Mouse (Mus musculus) spleen, postnatal 14 days (tissue): Measurements from ENCODE around the gene Slamf1.
"Not testable (repeated sequence)": the region's sequence is repeated elsewhere in the genome, so short reads cannot be mapped to it uniquely, and the experiment has no call there.

Source experiments
- DNase-seq, 2 experiments: peaks; one replicate each; pipeline ENCODE4 v3.0.0; 2021 to 2022; ENCODE audit warnings: low spot score in 2 of 2

Gene Slamf1

GRCm38 (mm10) chr1:171799648-171800047 is 32.7 kb downstream of the Slamf1 start:
- DNase-seq: no peak

DNA sequence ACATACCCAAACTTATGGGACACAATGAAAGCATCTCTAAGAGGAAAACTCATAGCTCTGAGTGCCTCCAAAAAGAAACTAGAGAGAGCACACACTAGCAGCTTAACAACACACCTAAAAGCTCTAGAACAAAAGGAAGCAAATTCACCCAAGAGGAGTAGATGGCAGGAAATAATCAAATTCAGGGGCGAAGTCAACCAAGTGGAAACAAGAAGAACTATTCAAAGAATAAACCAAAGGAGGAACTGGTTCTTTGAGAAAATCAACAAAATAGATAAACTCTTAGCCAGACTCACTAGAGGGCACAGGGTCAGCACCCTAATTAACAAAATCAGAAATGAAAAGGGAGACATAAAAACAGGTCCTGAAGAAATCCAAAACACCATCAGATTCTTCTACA is 44.1 kb downstream of the Slamf1 start:
- DNase-seq: not testable (repeated sequence)

- DNase-seq: no peak
Observed at GRCm38 (mm10) chr1:171815545-171816439, 48.9 kb downstream of the Slamf1 start.

DNA sequence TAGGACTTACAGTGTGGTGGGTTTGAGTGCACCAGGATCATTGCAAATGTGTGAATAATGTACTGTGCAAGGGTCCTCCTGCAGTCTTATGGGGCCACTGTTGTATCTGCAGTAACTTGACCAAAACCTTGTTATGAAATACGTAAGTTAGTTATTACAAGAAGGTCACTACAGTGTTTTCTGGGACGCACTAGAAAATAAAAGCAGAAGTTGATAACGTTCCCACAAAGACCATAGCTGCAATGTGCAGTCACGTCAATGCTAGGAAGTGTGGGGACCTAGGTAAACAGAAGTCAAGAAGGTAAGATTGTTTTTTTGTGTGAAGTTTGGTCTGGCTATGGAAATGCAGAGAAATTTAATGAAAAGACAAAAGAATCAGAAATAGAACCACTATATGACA is 50.1 kb downstream of the Slamf1 start:
- DNase-seq: no peak

DNA sequence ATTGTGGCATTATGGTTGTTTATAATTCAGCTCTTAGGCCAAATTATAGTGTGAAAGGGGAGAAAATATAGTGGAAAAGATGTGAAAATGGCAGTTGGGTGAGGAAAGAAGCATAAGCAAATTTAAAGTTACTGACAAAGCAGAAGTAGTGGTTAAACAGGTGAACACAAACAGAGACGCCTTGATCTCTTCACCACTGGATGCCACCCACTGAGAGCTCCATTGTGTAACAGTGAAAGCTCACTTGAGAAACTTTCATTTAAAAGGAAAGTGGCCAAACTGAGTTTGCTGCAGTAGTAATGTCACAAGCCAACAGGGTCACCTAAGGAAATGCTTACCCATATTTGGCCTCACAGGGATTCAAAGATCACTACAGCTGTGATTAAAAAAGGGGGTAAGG is 54.4 kb downstream of the Slamf1 start:
- DNase-seq: no peak

DNA sequence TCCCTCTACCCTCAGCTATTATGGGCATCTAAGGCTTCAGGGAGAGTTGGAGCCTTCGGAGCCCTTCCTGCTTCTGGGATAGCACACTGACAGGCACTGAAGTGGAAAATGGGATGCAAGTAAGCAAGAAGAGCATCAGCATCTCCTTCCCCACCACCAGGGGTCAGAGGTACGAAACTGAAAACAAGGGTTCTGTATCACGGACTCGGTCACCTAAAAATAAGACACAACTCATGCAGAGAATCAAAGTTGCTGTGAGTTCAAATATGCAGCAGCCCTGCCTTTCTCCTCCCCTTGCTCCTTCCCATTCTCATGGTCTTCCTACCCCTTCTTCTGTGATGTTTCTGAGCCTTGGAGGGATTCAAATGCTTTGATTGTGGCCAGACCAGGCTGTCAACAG is 58.5 kb downstream of the Slamf1 start:
- DNase-seq: no peak

GRCm38 (mm10) chr1:171826164-171826563 is 59.2 kb downstream of the Slamf1 start:
- DNase-seq: no peak

GRCm38 (mm10) chr1:171827674-171828073 is 60.7 kb downstream of the Slamf1 start:
- no peak for DNase-seq

DNA sequence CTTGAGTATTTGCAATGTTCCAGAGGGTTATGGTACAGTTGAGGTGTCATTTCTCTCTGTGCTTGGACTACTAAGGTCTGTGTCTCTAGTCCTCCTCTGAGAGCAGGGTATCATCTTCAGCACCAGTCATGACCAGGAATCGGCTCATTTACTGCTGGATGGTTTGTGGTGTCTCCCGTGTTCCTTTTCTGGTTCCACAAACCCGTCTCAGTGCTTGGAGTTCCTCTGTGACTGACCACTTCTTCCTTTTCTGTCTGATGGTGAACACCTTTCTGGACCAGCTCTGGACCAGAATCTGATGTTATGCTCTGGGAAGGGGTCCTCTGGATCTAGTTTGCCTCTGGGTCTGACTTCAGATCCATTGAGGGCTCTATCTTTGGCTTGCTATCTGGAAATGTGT is 72.6 kb downstream of the Slamf1 start, which contains the start of gene Cd84:
Cd84 (plus strand) TSS at position 210 of the 400 bp plus-strand sequence.
- no peak for DNase-seq

- DNase-seq: no peak
Observed at GRCm38 (mm10) chr1:171840450-171841023, 73.6 kb downstream of the Slamf1 start.

GRCm38 (mm10) chr1:171845035-171845754 is 78.3 kb downstream of the Slamf1 start:
- no peak for DNase-seq

DNA sequence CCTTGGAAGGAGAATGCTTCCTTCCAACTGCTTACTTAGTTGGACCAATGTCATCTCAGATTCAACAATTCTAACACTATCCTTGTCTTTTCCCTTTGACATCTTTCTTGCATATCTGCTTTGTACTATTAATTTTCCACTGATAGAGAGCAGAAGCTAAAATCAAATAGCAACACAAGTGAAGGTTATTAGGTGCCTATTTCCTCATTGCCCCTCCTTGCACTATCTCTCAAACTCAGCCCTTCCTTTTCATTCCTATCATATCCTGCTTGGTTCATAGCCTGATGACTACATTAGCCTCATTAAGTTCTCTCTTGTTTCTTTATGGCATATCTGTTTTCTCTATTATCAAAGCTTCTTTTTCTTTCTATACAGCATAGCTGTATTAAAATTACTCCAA is 81.3 kb downstream of the Slamf1 start:
- DNase-seq: no peak

DNA sequence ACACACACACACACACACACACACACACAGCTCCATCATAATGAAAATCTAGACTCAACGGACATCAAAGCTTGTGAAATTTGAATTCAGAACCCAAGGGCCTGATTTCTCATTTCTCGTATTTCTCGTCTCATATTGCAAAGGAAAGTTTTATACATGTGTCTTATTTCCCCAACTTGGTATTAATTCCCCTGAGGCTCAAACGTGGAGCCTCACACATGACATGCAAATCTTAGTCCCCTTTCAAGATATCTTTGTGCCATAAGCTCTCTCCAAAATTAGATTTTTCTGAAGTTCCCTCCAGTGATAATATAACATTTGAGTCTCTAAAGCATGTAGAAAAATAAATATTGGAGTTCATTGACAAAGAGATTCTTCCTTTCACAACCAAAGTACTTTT is 81.8 kb downstream of the Slamf1 start:
- no peak for DNase-seq

GRCm38 (mm10) chr1:171849454-171849853 is 82.5 kb downstream of the Slamf1 start:
- DNase-seq: peak in 1 of 2 experiments; percentile 11
